Mouse (Mus musculus) spleen, postnatal 4 days (tissue): ENCODE data around the gene Dnal1.

Experiments used
- DNase-seq, 2 experiments: peaks; one replicate each; pipeline ENCODE4 v3.0.0; 2022; ENCODE audit warnings: low spot score in 2 of 2

Dnal1 gene

DNA sequence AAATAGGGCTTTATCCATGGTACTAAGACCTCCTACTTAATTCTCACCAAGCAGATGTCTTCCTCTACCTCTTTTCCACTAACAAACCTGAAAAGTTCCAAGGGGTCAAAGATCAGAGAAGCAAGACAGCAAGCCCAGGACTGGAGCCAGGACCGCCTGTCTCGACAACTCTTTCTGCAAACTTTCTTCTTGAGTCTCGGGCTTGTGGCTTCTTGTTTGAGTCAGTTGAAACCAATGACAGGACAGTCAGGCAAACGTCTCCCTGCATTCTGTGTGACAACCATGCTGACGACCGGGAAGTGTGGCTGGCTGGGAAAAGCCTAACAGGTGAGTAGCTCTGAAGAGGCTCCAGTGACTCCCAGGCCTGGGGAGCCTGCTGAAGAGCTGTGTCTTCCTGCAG lies 71.4 kb downstream of the Dnal1 start:
- no peak for DNase-seq

DNA sequence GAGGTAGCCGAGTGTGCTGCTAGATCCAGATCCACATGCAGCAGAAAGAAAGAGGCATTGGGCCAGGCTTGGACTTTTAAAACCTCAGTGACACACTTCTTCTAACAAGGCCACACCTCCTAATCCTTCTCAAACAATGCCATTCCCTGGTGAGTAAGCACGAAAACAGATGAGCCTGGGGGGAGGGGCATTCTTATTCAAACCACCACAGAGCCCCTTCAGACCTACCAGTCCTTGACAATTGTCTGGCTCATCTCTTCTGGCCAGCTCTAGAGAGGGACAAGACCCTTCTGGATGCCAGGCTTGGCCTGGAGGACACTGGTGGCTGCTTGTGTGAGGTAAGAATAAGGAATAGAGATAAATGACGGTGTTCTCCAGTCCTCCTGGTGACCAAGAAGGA lies 72.4 kb downstream of the Dnal1 start:
- DNase-seq, result no peak

DNA sequence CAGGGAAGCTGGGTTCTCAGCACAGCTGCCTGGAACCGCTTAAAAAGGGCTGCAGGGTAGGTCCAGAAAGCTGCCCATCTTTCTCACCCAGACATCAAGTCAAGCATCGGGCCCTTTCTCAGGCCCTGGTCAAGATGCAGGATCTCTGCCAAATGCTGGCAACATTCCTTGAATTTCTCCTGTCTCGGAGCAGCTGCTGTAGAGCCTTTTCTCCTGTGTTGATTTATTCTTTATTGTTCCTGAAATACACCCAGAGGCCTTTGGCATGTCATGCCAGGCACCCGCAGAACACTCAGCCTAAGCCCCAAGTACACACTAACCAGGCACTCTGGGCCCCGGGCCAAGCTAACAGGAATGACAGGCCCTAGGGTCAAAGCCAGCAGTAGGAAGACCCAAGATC lies 72.8 kb downstream of the Dnal1 start:
- no peak for DNase-seq

DNA sequence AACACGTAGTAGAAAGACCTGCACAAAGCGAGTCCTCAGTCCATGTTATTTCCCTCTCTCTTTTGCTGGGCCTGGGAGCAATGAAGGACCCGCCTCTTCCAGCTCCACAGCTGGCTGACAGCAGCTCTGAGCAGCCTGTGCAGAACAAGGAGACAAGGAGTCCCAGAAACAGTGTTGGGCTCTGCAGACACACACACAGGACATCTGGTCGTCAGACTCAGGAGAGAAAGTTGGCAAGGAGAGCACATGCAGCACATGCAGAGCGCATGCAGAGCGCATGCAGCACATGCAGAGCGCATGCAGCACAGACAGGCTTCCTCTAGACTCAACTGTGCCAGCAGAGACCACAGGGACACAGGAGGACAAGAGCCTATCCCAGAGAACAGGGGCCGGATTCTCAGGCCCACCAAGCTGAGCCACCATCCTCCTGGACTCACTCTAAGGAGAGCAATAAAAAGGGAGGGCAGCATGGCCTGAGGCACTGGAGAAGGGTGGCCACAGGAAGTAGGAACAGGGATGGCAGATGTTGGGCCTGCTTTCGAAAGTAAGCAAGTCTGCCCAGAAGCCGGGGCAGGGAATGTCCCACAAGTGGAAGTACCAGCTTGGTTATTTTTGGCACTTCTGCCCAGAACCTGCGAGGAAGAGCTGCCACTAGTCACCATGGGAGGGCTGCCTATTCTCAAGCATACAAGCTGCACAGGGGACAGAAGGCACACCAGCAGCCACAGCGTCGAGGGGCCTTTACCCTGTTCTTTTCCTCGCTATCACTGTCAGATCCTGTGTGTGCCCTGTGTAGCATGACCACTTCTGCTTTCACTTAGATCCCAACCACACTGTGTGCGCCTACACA lies 73.8 kb downstream of the Dnal1 start:
- no peak for DNase-seq

DNA sequence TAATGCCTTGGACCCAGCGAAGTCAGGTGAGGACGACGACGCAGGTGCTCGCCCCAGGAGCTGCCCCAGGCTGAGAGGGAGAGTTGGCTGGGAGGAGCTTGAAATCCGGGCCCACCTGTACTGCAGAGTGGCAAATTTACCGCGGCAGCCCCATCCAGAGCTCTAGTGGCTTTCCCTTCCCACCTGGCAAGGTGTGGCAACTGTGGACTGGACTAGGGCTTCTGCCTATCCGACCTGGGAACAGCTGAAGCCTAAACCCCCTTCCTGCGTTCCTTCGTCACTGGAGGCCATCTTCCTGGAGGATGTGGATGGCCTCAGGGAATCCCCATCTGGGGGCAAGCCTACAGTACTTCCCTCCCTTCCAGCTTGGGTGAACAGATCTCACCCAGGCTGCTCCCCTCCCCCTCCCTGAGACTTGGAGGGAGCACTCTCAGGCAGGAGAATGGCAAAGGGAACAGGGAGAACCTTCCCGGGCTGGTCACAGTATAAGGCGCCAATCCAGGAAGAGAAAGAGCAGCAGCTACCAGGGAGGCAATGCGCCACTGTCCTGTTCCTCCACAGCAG lies 74.8 kb downstream of the Dnal1 start:
- peak in 1 of 2 experiments; percentile 64 for DNase-seq

DNA sequence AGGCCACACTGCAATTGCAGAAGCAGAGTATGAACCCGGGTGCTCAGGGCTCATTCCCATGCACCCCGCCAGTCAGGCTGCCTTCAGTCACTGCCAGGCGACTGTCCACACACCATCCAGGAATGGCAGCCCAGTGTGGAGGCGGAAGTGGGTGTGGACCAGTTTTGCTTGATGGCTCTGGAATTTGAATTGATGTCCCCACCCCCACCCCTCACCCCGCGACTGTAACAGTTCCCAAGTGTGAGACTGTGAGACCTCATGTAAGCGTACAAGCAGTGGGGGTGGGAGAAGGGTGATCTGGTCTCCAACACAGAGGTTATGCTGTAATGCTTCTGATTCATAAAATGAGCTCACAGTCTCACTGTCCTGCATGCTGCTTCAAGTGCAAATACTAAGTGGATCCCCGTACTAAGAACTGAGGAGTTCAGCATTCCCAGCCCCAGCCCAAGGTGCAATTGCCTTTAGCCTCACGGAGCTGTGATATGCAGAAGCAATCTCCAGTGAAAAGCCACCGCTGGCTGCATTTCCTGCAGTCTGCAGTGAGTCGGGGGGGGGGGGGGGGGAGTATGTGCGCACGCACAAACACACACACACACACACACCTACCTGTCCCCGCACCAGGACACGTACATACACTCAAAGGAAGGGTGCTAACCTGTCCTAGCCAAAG lies 76.1 kb downstream of the Dnal1 start:
- DNase-seq, result peak in 1 of 2 experiments; percentile 58

DNA sequence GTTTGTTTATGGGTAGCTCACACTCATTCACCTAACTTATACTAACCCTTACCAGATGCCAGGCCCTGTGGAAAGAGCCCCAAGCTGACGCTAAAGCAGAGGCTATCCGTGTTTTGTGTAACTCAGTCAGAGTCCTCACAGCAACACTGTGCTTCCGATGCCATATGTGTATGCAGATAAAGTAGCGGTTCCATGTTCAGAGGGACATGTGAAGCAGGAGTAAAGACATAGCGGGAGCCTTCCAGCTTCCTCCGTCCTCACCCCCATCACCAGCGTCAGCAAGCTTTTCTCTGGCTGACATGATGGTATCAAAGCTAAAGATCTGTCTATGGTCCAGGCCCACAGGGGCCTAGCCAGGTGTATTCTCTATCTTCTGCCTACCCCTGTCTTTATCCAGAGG lies 77.0 kb downstream of the Dnal1 start:
- peak in 1 of 2 experiments; percentile 63 for DNase-seq

DNA sequence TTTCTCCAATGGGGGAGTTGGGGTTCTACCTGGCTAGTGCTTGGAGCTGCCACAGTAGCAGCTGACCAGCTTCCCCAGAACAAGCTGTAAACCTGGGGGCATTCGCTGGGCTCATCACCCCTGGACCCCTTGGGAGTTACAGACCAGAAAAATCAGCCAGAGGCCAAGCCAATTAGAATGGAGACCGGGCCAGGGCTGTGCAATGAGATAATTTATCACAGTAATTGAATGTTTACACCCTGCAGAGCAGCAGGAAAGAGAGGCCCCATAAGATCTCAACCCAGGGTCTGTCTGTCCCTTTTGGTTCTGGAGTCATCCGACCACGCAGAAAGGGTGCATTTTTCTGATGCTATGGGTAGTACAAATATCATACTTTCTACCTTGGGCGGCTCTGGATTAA lies 77.6 kb downstream of the Dnal1 start:
- peak in 1 of 2 experiments; percentile 60 for DNase-seq

DNA sequence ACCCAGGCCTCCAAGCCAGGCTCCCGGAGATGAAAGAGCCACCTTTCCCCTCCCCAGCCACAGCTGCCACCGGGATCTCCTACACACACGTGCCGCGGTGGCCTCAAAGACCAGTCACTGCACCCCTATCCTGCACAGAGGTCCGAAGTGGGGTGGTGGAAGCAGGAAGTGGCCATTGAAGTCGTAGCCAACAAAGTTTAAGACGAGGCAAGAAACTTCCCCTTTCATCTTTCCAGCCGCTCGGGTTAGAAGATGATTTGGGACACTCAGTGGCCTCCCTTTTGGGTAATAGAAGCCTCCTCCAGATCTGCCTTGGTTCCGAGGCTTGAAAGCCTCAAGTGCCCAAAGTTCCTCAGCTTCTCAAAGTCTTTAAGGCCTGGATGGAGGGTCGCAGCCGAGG lies 78.1 kb downstream of the Dnal1 start:
- no peak for DNase-seq

DNA sequence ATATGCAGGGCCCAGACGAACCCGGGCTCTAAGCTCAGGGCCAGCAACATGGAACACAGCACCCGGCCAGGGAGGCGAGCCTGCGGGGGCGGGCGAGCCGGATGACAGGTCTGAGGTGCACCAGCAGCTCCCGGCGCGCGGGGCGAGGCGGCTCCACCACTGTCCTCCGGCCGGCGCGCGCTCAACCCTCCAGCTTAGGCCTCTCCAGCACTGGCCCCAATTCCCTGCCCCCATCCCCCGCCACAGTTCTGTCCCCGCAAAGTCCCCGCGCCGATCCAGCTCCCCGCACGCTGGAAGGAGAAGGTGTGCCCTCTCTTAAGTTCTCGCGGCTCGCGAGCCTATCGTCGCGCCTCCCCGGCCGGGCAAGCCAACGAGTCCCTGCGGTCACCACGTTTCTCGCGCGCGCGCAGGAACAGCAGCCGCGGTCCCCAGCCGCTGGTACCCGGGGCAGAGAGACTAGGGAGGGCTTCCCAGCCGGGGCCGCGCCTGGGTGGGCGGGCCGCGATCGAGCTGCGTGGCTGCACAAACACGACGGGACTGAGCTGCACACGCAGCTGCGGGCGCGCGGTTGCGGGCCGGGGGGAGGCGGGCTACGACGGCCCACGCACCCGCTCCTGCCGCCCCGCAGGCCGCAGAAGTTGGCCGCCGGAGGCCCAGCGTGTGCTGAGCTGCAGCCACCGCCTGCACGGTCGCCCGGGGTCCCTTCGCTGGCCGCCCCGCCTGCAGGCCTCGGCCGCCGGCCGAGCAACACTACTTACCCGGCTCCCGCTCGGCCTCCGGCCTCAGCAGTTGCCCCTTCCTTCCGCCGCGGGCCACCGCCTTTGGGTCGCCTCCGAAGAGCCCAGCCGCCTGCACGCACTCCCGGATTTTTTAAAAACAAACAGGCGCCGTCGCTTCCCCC lies 78.8 kb downstream of the Dnal1 start:
- peak; percentile 77 to 90 for DNase-seq

DNA sequence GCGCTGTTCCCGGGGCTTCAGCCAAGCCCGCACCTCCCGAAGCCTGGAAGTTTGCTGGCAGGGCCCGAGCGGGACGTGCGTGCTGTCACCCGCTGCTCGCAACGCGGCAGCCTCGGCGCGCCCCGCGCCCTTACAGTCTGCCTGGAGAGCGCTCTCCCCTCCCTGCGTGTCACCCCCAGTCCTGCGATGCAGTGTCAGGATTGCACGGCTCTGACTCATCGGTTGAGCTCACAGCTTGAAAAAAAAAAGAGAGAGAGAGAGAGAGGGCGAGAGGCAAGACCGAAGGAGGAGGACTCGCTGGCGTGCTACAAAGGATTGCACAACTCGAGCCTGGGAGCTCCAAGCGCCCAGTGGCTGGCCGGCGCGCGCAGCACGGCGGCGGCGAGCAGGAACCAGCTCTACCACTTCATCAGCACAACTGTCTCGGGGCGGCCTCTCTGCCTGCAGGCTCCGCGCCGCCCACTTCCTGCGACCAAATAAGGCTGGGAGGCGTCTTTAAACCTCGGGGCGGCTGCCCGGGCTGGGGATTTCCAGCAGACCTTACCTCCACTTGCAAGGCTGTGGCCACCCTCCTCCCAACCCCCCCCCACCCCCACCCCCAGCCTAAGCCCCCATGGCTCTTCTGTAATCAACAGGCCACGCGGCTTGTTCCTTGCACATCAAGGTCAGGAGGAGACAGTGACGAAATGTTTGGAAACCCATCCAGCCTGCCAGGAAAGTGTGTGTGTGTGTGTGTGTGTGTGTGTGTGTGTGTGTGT lies 79.7 kb downstream of the Dnal1 start:
- DNase-seq, result peak; percentile 93 to 96

DNA sequence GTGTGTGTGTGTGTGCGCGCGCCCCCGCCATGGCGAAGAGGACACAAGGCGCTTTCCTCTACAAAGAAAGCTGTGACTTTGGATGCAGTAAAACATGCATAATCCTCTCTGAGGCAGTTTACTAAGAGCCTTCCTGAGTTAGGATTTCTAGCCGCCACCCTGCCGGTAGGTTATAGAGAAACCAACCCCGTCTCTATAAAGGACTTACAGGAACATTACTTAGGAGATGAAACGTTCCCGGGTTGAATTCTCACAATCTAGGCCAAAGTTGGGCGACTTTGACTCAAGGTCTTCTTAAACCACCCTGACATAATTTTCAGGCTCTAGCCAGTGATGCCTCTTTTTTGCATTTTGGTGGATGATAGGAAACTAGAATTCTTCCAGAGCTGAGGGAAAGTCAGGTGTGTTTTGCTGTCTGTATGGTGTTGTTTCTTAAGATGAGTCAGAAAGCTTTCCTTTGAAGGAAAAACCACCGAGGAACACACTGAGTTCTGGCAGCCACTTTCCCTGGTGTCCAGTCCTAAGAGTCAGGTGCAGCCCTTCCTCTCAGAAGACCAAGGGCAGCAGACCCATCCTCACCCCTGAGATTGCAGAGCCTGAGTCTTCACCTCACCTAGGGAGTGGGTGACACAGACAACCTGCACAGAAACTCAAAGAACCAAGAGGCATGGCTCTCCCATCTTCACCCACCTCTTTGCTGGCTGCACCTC lies 80.4 kb downstream of the Dnal1 start:
- peak in 1 of 2 experiments; percentile 61 for DNase-seq

DNA sequence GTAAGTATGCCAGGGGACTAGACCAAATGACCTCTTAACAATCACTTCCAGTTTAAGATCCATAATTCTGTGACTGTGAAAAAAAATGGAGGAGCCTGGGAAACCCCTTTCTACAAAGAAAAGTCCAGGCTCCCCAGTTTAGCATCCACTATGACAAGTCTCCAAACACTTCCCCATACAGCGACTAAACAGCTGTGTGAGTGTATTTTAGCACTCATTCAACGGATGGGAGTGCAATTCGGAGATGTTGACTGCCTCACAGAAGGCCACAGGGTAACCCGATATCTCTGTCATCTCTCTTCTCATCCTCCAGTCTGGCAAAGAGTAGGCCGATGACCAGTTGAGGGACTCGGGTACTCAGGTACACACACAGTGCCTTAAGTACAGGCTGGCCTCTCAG lies 81.0 kb downstream of the Dnal1 start:
- no peak for DNase-seq
